Mouse (Mus musculus) cortical plate, adult 2 months (tissue): ENCODE data around the gene Cfap299.

Source experiments
- CTCF ChIP-seq: fragments of 200-500 bp; IDR thresholded peaks from 2 replicates; pipeline ENCODE4 v1.5.1; 2011; ENCODE audit warnings: mild to moderate bottlenecking, control low read depth, low read length; ENCODE audit not compliant: insufficient read depth; ENCODE audit errors: extremely low read depth
- POLR2A ChIP-seq: fragments of 200-500 bp; IDR thresholded peaks from 2 replicates; pipeline ENCODE4 v1.6.1; 2011; ENCODE audit warnings: mild to moderate bottlenecking, low read length, control low read depth; ENCODE audit not compliant: insufficient read depth; ENCODE audit errors: extremely low read depth

DNA sequence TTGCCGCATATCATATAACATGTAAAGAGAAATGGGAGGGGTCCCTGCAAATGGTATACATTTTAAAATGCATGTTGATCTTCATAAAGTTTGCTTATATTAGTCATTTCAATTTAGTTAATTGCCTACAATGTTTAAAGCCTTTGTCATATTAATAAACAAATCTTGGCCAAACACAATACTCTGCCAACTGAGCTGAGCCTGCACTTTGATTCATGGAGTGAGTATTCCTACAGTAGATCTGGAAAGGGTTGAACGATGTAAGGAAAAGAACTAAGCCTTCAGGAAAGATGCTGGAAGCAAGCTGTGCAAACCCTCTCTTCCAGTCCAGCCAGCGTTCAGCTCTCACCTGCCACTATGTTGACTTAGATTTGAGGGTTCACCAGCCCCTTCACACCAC lies 252.9 kb downstream of the Cfap299 start:
- TF ChIP-seq CTCF (no peak), POLR2A (no peak)
